Mouse (Mus musculus) frontal cortex, postnatal 25 days (tissue): Measurements from ENCODE around the gene Tspan12.

Source experiments
- DNase-seq, 2 experiments: peaks; one replicate each; pipeline ENCODE4 v3.0.0; 2022; ENCODE audit warnings: low spot score in 2 of 2

Gene Tspan12

DNA sequence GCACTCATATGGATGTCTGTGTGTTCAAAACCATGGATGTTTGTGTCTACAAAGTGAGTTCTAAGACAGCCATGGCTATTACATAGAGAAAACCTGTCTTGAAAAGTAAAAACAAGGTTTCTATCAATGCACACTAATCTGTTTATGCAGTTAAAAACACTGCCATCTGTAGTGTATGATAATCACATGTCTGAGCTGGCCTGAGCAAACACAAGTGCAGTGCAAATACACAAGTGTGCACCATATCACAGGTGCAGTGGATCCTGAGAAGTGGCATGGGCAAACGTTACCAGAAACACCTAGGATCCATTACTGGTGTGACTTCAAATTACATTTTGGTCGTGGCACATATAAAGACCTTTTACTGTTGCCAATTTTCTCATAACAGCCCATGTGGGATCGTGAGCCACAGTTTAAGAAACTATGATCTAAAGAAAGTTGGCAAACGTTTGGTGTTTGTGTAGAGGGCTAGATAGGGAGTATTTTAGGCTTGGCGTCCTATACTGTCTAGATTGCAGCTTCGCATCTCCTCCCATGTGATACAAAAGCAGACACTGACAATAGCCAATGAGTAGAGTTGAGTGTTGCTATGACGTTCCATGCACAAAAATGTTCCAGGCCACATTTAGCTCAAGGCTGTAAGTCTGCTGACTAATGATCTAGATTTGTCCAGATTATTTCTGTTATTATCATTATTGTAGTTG is 78.0 kb downstream of the Tspan12 start:
- no peak for DNase-seq

GRCm38 (mm10) chr6:21769447-21769809 is 82.9 kb downstream of the Tspan12 start:
- no peak for DNase-seq

DNA sequence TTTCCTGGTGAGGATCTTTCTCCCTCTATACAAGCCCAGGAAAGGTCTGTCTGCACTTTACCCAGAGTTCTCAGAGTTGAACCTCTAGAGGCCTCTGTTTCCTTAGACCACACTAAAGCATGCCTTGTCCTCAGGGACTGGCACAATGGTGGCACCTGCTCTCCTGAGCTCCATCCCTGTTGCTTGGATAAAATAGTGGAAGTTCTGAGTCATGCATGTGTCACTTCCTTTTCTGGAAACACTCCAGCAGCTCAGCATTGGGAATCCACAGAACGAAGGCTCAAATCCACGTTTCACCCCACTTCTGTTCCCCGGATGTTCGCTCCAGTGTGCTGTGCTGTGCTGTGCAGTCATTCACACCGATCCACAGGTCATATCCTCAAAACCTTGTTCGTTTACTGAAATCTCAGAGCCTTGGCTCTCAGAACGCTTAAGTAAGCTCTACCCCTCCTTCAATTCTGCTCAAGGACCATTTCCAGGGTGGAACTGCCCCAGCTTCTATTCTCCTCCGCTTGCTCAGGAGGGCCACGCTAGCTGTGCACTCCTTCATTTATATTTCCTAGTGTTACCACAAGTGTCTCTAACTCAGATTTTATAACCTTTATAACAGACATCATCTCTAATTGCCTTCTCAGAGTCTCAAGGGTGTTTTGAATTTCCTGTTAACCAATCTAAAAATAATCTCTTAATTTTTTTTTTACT is 83.4 kb downstream of the Tspan12 start:
- no peak for DNase-seq

DNA sequence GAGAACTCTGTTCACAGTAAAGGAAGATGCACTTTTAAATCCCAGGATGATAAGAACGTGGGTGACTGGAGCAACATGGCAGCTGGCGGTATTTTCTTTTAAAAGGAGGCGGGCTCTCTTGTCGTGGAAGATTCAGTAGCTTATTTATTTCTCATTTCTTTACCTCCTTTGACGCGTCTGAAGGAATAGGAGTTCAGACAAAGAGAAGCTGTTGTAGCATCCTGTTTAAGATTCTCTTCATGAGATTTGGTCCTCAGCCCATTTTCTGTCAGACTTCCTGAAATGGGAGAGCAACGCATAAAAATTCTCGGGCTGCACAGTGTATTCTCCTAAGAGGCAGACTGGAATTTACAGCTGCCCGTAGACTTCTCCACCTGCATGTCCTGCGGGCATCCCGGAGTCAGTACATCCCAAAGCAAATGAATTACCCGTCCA is 84.5 kb downstream of the Tspan12 start:
- no peak for DNase-seq

- no peak for DNase-seq
Measured at GRCm38 (mm10) chr6:21747536-21747935, 104.8 kb downstream of the Tspan12 start.

GRCm38 (mm10) chr6:21744615-21745266 is 107.6 kb downstream of the Tspan12 start:
- DNase-seq, result no peak

DNA sequence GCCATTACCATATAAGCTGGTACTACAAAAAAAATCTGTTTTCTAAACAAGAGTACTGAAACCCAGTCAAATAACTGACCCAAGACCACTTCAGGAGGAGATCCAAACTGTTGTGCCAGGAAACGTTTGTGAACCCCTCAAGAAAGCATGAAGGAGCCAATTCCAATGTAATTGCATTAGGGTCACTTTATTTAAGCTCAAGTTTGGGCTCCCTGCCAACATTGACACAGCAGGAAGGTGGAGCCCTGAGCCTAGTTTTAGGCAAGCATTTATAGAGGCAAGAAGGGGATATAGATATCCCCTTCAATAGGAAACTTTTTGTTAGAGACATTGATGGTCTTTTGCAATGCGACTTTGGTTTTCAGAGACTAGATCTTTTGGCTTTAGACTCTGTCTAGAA is 111.7 kb downstream of the Tspan12 start:
- DNase-seq, result no peak

- no peak for DNase-seq
Measured at GRCm38 (mm10) chr6:21722238-21722637, 130.1 kb downstream of the Tspan12 start.
